Mouse (Mus musculus) midbrain, embryonic 16.5 days (tissue): ENCODE results near the gene Car6. TPM values are rescaled to one million over a fixed set of nuclear protein-coding genes. Genes with fewer than 3 reads are reported as not detected.

Experiments used
- ATAC-seq: fragments of 200-750 bp; cut with Nextera tagmentation; 2 replicates; pipeline ENCODE4 v1.8.0; 2017; ENCODE audit warnings: moderate TSS enrichment
- H3K27ac ChIP-seq: fragments of 300-500 bp; sonication (generic); 2 replicates; pipeline ENCODE4 v1.5.1; 2014; ENCODE audit warnings: mild to moderate bottlenecking, low read length, mixed read lengths
- H3K27me3 ChIP-seq: fragments of 300-500 bp; sonication (generic); 2 replicates; pipeline ENCODE4 v1.6.1; 2014; ENCODE audit warnings: low read depth, low read length, mixed read lengths; ENCODE audit not compliant: control insufficient read depth, insufficient read depth
- H3K36me3 ChIP-seq: fragments of 300-500 bp; sonication (generic); 2 replicates; pipeline ENCODE4 v1.6.1; 2014; ENCODE audit warnings: mild to moderate bottlenecking, low read length, moderate library complexity, mixed read lengths; ENCODE audit not compliant: control insufficient read depth, insufficient read depth
- H3K4me1 ChIP-seq: fragments of 300-500 bp; sonication (generic); 2 replicates; pipeline ENCODE4 v1.6.1; 2014; ENCODE audit warnings: mild to moderate bottlenecking, low read length, mixed read lengths; ENCODE audit not compliant: control insufficient read depth, insufficient read depth
- H3K4me2 ChIP-seq: fragments of 300-500 bp; sonication (generic); 2 replicates; pipeline ENCODE4 v1.6.1; 2014; ENCODE audit warnings: mild to moderate bottlenecking, low read length, mixed read lengths
- H3K4me3 ChIP-seq: fragments of 300-500 bp; sonication (generic); 2 replicates; pipeline ENCODE4 v1.5.1; 2014; ENCODE audit warnings: low read depth, mild to moderate bottlenecking, low read length, moderate library complexity, mixed read lengths
- H3K9ac ChIP-seq: fragments of 300-500 bp; sonication (generic); 2 replicates; pipeline ENCODE4 v1.6.1; 2014; ENCODE audit warnings: low read depth, low read length, mixed read lengths
- H3K9me3 ChIP-seq: fragments of 300-500 bp; sonication (generic); replicated peaks from 2 replicates; pipeline ENCODE4 v1.6.1; 2014; ENCODE audit warnings: mild to moderate bottlenecking, low read length, mixed read lengths; ENCODE audit not compliant: control insufficient read depth, poor library complexity, severe bottlenecking
- WGBS: fragments of 180-500 bp; shearing (Covaris S2); extraction: QIAGEN DNeasy Blood & Tissue Kit; methylation state at CpG from one replicate; pipeline ENCODE4 v1.1.7; 2014; 5-methylcytosine and 5-hydroxymethylcytosine counted together
- polyA plus RNA-seq: library from polyadenylated mRNA; unstranded; fragments of >200 nt; fragmentation: Nextera tagmentation; extraction: Ambion mirVana; gene quantifications from 2 replicates; pipeline ENCODE4 v1.2.1, GENCODE M21; 2015

The Car6 gene
- polyA plus RNA-seq, 1 experiment from 2014 or later, result not detected

- H3K9ac ChIP-seq, result no peak overlapping the region
- no peak overlapping the region for H3K27ac ChIP-seq
- no peaks in the 10 kb centered on the region for H3K36me3 ChIP-seq
- H3K9me3 ChIP-seq, result no peaks in the 10 kb centered on the region
- no peak overlapping the region for H3K4me3 ChIP-seq
- no peaks in the 10 kb centered on the region; the same call in 1 of the 2 replicates for H3K27me3 ChIP-seq
- ATAC-seq, result no peak
- H3K4me2 ChIP-seq, result no peak overlapping the region
- WGBS, result 98% methylated on average over 5 of the region's 5 CpGs
- no peaks in the 10 kb centered on the region; the same call in 1 of the 2 replicates for H3K4me1 ChIP-seq
Measured at GRCm38 (mm10) chr4:150209751-150210150, 8.6 kb upstream of the Car6 start.

- H3K4me1 ChIP-seq, result no peaks in the 10 kb centered on the region
- no peak for ATAC-seq
- H3K9me3 ChIP-seq, result no peaks in the 10 kb centered on the region
- WGBS, result 89% methylated on average over 3 of the region's 3 CpGs
- H3K9ac ChIP-seq, result no peak overlapping the region
- H3K36me3 ChIP-seq, result no peaks in the 10 kb centered on the region
- no peak overlapping the region for H3K27ac ChIP-seq
- H3K27me3 ChIP-seq, result no peaks in the 10 kb centered on the region
- H3K4me3 ChIP-seq, result no peak overlapping the region
- H3K4me2 ChIP-seq, result no peak overlapping the region
Measured at GRCm38 (mm10) chr4:150204877-150205276, 3.7 kb upstream of the Car6 start.

GRCm38 (mm10) chr4:150202702-150203101 is 1.6 kb upstream of the Car6 start:
- H3K27me3 ChIP-seq, result no peaks in the 10 kb centered on the region
- H3K9ac ChIP-seq, result no peak overlapping the region
- H3K27ac ChIP-seq, result no peak overlapping the region
- 92% methylated on average over 5 of the region's 5 CpGs for WGBS
- ATAC-seq, result no peak
- no peaks in the 10 kb centered on the region for H3K9me3 ChIP-seq
- no peak overlapping the region for H3K4me2 ChIP-seq
- no peaks in the 10 kb centered on the region for H3K36me3 ChIP-seq
- no peaks in the 10 kb centered on the region for H3K4me1 ChIP-seq
- H3K4me3 ChIP-seq, result no peak overlapping the region

- Histone ChIP-seq H3K36me3 (no peaks in the 10 kb centered on the region), H3K27ac (no peak overlapping the region), H3K4me3 (no peak overlapping the region), H3K27me3 (no peaks in the 10 kb centered on the region), H3K4me2 (no peak overlapping the region), H3K9ac (no peak overlapping the region), H3K4me1 (no peaks in the 10 kb centered on the region), H3K9me3 (peaks cover 2% of the 10 kb centered on the region; the same call in 1 of the 2 replicates)
- 77% methylated on average over 9 of the region's 9 CpGs for WGBS
- no peak for ATAC-seq
Measured at GRCm38 (mm10) chr4:150198268-150198667, 2.9 kb downstream of the Car6 start.

GRCm38 (mm10) chr4:150193915-150194314 is 7.2 kb downstream of the Car6 start:
- Histone ChIP-seq H3K36me3 (no peaks in the 10 kb centered on the region), H3K9me3 (peaks cover 2% of the 10 kb centered on the region; the same call in 1 of the 2 replicates), H3K4me3 (no peak overlapping the region), H3K9ac (no peak overlapping the region), H3K27ac (no peak overlapping the region), H3K4me2 (no peak overlapping the region), H3K4me1 (no peaks in the 10 kb centered on the region), H3K27me3 (no peaks in the 10 kb centered on the region)
- 34% methylated on average over 1 of the region's 1 CpGs for WGBS
- ATAC-seq, result no peak

GRCm38 (mm10) chr4:150192199-150192598 is 8.9 kb downstream of the Car6 start:
- no peak overlapping the region for H3K27ac ChIP-seq
- H3K9ac ChIP-seq, result no peak overlapping the region
- peaks cover 2% of the 10 kb centered on the region; the same call in 1 of the 2 replicates for H3K9me3 ChIP-seq
- no peak overlapping the region for H3K4me3 ChIP-seq
- H3K4me1 ChIP-seq, result no peaks in the 10 kb centered on the region
- no peak for ATAC-seq
- no peak overlapping the region for H3K4me2 ChIP-seq
- no peaks in the 10 kb centered on the region for H3K27me3 ChIP-seq
- H3K36me3 ChIP-seq, result no peaks in the 10 kb centered on the region
- WGBS, result 82% methylated on average over 6 of the region's 6 CpGs

- Histone ChIP-seq H3K4me3 (no peak overlapping the region), H3K27ac (no peak overlapping the region), H3K9me3 (no peaks in the 10 kb centered on the region), H3K4me1 (no peaks in the 10 kb centered on the region), H3K4me2 (no peak overlapping the region), H3K27me3 (no peaks in the 10 kb centered on the region), H3K9ac (no peak overlapping the region), H3K36me3 (no peaks in the 10 kb centered on the region)
- ATAC-seq, result no peak
- WGBS, result 53% methylated on average over 11 of the region's 11 CpGs
Measured at GRCm38 (mm10) chr4:150188236-150188635, 12.9 kb downstream of the Car6 start.

- Histone ChIP-seq H3K4me3 (no peak overlapping the region), H3K36me3 (no peaks in the 10 kb centered on the region), H3K9ac (no peak overlapping the region), H3K27me3 (no peaks in the 10 kb centered on the region), H3K27ac (no peak overlapping the region), H3K4me1 (no peaks in the 10 kb centered on the region), H3K4me2 (no peak overlapping the region), H3K9me3 (no peaks in the 10 kb centered on the region)
- 88% methylated on average over 7 of the region's 7 CpGs for WGBS
- ATAC-seq, result no peak
Measured at GRCm38 (mm10) chr4:150181304-150181703, 19.8 kb downstream of the Car6 start.

GRCm38 (mm10) chr4:150178131-150178530 is 23.0 kb downstream of the Car6 start:
- H3K36me3 ChIP-seq, result no peaks in the 10 kb centered on the region
- no peak overlapping the region for H3K27ac ChIP-seq
- no peak overlapping the region for H3K4me3 ChIP-seq
- H3K27me3 ChIP-seq, result no peaks in the 10 kb centered on the region
- H3K9me3 ChIP-seq, result no peaks in the 10 kb centered on the region
- no peaks in the 10 kb centered on the region for H3K4me1 ChIP-seq
- no peak overlapping the region for H3K9ac ChIP-seq
- WGBS, result 71% methylated on average over 4 of the region's 4 CpGs
- no peak overlapping the region for H3K4me2 ChIP-seq
- ATAC-seq, result no peak
